Mouse (Mus musculus): ENCODE measurements at regions not wholly inside any gene's neighbourhood (a gene's known extent, or its start where the extent isn't known, plus 50 kb on each side); places are given as distances from the start of the nearest gene placed in this dataset.

DNA sequence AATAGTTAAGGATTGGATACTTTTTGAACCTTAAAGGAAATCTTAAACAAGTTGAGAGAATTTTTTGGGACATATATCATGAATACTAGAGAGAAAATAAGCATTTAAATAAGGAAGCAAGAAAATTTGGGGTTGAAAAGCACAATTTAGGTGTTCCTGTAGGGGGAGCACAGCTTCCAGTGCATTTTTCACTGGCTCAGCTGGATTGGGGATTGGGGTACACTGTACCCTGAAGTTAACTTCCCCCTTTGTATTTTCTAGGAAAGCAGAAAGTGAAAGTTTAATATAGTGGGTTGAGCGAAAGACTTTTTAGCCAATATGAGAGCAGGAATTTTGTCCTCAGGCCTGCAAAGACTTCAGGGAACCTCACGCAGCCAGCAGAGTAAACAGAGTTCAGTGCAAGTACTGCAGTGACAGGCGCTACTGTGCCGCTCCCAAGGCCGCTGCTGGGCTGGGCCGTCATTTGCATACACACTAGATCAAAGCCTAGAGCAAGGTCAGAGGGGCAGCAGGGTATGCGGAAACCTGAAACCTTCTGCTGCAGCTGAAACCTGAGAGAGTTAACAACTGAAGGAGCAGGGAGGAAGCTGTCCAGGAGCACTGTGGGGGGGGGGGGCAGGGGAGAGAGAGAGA, 1111.4 kb downstream of the H2al1n start:
- ATAC-seq (replicated peaks in 1 of 2; ENCODE audit: insufficient read depth in 1 of 2, low FRiP score in 2 of 2, low TSS enrichment in 1 of 2, low read depth in 1 of 2, poor library complexity in 2 of 2, severe bottlenecking in 2 of 2), result peak; percentile 93 to 99

DNA sequence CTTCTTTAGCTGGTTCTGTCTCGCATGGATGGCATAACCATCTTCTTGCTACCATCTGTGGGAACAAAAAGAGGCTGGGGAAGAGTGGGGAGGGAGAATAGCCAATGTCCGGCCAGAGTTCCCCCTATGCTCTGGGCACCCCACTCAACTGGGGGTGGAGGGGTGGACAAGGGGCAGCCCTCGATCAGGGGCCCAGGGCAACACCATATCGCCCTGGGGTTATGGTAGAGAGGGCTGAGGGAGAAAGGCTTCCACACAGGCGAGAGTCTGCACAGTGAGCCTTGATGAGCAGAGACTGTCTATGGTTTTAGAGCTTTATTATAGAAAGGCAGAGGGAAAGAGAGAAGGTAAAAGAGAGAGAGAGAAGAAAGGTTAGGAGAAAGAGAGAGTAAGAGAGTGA, 1112.0 kb downstream of the H2al1n start:
- no peak for ATAC-seq (replicated peaks in 1 of 2; ENCODE audit: insufficient read depth in 1 of 2, low FRiP score in 2 of 2, low TSS enrichment in 1 of 2, low read depth in 1 of 2, poor library complexity in 2 of 2, severe bottlenecking in 2 of 2)

DNA sequence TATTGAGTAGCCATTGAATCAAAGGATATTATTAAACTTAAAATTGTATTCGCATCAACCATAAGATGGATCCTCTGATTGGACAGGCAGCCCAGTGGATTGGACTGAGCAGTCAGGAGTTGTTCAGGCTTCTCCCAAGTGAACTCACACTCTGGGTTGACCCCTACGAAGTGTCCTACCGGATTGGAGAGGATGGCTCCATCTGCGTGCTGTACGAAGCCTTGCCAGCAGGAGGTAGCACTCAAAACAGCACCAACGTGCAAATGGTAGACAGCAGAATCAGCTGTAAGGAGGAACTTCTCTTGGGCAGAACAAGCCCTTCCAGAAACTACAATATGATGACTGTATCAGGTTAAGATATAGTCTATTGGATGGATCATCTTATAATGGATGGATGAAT, 1154.2 kb downstream of the H2al1n start:
- ATAC-seq (replicated peaks in 1 of 2; ENCODE audit: insufficient read depth in 1 of 2, low FRiP score in 2 of 2, low TSS enrichment in 1 of 2, low read depth in 1 of 2, poor library complexity in 2 of 2, severe bottlenecking in 2 of 2), result peak; percentile 62 to 84
